Mouse (Mus musculus): Measurements from ENCODE around the gene Gm20820.
"Not testable (repeated sequence)": the region's sequence is repeated elsewhere in the genome, so short reads cannot be mapped to it uniquely, and the experiment has no call there.

Gm20820 gene

DNA sequence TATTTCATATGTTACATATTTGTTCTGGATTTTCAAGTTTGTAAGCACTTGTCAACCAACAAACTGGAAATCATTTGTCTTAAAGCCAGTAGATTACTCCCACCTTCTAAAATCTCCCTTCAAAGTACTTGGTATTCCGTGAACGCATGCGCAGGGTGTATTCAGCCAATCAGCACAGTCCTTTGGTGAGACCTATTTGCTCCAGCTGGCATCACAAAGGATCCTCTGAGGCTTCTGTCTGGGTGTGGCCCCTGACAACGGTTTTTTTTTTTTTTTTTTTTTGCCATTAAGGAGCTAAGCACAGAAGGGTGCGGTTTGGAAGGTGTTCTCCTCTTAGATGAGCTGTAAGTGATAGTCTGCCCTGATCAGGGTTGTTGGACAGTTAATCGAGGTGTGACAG lies at the start of gene Gm20820:
TSS of gene Gm20820 (plus strand) at position 301 of the 400 bp plus-strand sequence.
- not testable (repeated sequence) for DNase-seq (ENCODE audit: low spot score)

Measured in ovary, postnatal 10 days (tissue).